Mouse (Mus musculus) hindbrain, embryonic 14.5 days (tissue): ENCODE measurements around the gene Vps53. TPM values are rescaled to one million over a fixed set of nuclear protein-coding genes. Genes with fewer than 3 reads are reported as not detected.

ENCODE experiments used
- ATAC-seq: fragments of 200-750 bp; cut with Nextera tagmentation; 2 replicates; pipeline ENCODE4 v1.8.0; 2017; ENCODE audit warnings: moderate number of reproducible peaks, mild to moderate bottlenecking, moderate TSS enrichment, moderate library complexity; ENCODE audit not compliant: low FRiP score
- DNase-seq: peaks from one replicate; pipeline ENCODE4 v3.0.0-alpha.2; 2015; ENCODE audit warnings: low spot score
- H3K27ac ChIP-seq: fragments of 300-500 bp; sonication (generic); 2 replicates; pipeline ENCODE4 v1.5.1; 2014; ENCODE audit warnings: mild to moderate bottlenecking, moderate library complexity
- H3K27me3 ChIP-seq: fragments of 300-500 bp; sonication (generic); 2 replicates; pipeline ENCODE4 v1.6.1; 2014; ENCODE audit warnings: mild to moderate bottlenecking, low read length, mixed read lengths; ENCODE audit not compliant: control insufficient read depth, insufficient read depth
- H3K36me3 ChIP-seq: fragments of 300-500 bp; sonication (generic); replicated peaks from 2 replicates; pipeline ENCODE4 v1.6.1; 2014; ENCODE audit not compliant: control insufficient read depth, insufficient read depth
- H3K4me1 ChIP-seq: fragments of 300-500 bp; sonication (generic); replicated peaks from 2 replicates; pipeline ENCODE4 v1.6.1; 2014; ENCODE audit warnings: antibody characterized with exemption, low read length, mixed read lengths; ENCODE audit not compliant: control insufficient read depth, insufficient read depth
- H3K4me2 ChIP-seq: fragments of 300-500 bp; sonication (generic); replicated peaks from 2 replicates; pipeline ENCODE4 v1.6.1; 2014; ENCODE audit warnings: mild to moderate bottlenecking, moderate library complexity
- H3K4me3 ChIP-seq: fragments of 300-500 bp; sonication (generic); replicated peaks from 2 replicates; pipeline ENCODE4 v1.5.1; 2014; ENCODE audit warnings: mild to moderate bottlenecking, low read length
- H3K9ac ChIP-seq: fragments of 300-500 bp; sonication (generic); 2 replicates; pipeline ENCODE4 v1.6.1; 2014
- H3K9me3 ChIP-seq: fragments of 300-500 bp; sonication (generic); 2 replicates; pipeline ENCODE4 v1.6.1; 2016; ENCODE audit warnings: low read length; ENCODE audit not compliant: control insufficient read depth
- WGBS: fragments of 180-500 bp; shearing (Covaris S2); extraction: QIAGEN DNeasy Blood & Tissue Kit; methylation state at CpG from one replicate; pipeline ENCODE4 v1.1.7; 2014; 5-methylcytosine and 5-hydroxymethylcytosine counted together
- polyA plus RNA-seq: library from polyadenylated mRNA; unstranded; fragments of >200 nt; fragmentation: Nextera tagmentation; extraction: Ambion mirVana; gene quantifications from 2 replicates; pipeline ENCODE4 v1.2.1, GENCODE M21; 2014

Gene Vps53
- polyA plus RNA-seq, 1 experiment from 2014 or later, result 67.0 TPM

DNA sequence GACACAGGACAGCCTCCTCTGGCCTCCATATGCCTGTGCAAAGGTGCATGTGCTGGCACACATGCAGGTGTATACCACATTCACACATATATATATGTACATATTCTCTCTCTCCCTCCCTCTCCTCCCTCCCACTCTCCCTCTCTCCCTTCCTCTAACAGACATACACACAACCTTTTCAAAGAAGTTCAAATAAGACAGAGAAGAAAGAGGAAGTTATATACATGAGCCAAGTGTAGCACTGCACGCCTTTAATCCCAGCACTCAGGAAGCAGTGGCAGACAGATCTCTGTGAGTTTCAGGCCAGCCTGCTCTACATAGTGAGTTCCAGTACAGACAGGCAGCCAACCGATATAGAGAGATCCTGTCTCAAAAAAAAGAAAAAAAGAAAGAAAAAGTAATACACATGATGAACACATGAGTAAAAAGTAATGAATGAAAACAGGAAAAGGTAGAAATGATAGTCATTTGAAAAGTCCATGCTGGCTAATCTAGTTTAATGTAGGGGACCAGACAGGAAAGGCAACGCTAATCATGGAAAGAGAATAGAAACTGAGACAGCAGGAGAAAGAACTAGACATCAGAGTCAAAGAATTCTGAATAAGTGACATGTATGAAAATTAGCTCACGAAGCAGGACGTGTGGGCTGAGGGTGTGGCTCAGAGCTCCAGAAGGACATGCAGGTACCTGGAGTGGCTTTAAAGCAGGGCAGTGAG lies 26.1 kb downstream of the Vps53 start:
- no peak overlapping the region for H3K9ac ChIP-seq
- no peak for ATAC-seq
- H3K4me3 ChIP-seq, result no peak overlapping the region
- 93% methylated on average over 5 of the region's 5 CpGs for WGBS
- peaks cover 1% of the 10 kb centered on the region for H3K4me1 ChIP-seq
- H3K9me3 ChIP-seq, result no peaks in the 10 kb centered on the region
- no peak for DNase-seq
- no peak overlapping the region for H3K27ac ChIP-seq
- no peak overlapping the region for H3K4me2 ChIP-seq
- no peaks in the 10 kb centered on the region for H3K27me3 ChIP-seq
- peaks cover 54% of the 10 kb centered on the region for H3K36me3 ChIP-seq

- no peak overlapping the region for H3K4me3 ChIP-seq
- no peak for DNase-seq
- H3K4me2 ChIP-seq, result no peak overlapping the region
- H3K4me1 ChIP-seq, result peaks cover 12% of the 10 kb centered on the region
- H3K36me3 ChIP-seq, result peaks cover 32% of the 10 kb centered on the region
- H3K9ac ChIP-seq, result no peak overlapping the region
- H3K27ac ChIP-seq, result no peak overlapping the region
- H3K27me3 ChIP-seq, result no peaks in the 10 kb centered on the region
- no peaks in the 10 kb centered on the region for H3K9me3 ChIP-seq
- no peak for ATAC-seq
- WGBS, result 75% methylated on average over 4 of the region's 4 CpGs
These were observed 28.5 kb downstream of the Vps53 start for GRCm38 (mm10) chr11:76150980-76151379.

- Histone ChIP-seq H3K4me1 (peaks cover 12% of the 10 kb centered on the region), H3K36me3 (peaks cover 12% of the 10 kb centered on the region), H3K4me3 (no peak overlapping the region), H3K27ac (peak overlapping the region; percentile 39), H3K4me2 (no peak overlapping the region), H3K9me3 (no peaks in the 10 kb centered on the region), H3K9ac (no peak overlapping the region), H3K27me3 (no peaks in the 10 kb centered on the region)
- 73% methylated on average over 8 of the region's 8 CpGs for WGBS
- DNase-seq (no peak), ATAC-seq (0 out of 2 replicates have a peak, but pooled peaks have one; percentile 11)
These were observed 31.1 kb downstream of the Vps53 start for GRCm38 (mm10) chr11:76148055-76149008.

GRCm38 (mm10) chr11:76146187-76147010 lies 33.0 kb downstream of the Vps53 start:
- H3K36me3 ChIP-seq, result peaks cover 12% of the 10 kb centered on the region
- H3K27me3 ChIP-seq, result no peaks in the 10 kb centered on the region
- no peaks in the 10 kb centered on the region for H3K9me3 ChIP-seq
- H3K4me3 ChIP-seq, result no peak overlapping the region
- no peak for DNase-seq
- no peak overlapping the region for H3K9ac ChIP-seq
- ATAC-seq, result no peak
- peaks cover 12% of the 10 kb centered on the region for H3K4me1 ChIP-seq
- 90% methylated on average over 8 of the region's 8 CpGs for WGBS
- H3K27ac ChIP-seq, result no peak overlapping the region
- no peak overlapping the region for H3K4me2 ChIP-seq

DNA sequence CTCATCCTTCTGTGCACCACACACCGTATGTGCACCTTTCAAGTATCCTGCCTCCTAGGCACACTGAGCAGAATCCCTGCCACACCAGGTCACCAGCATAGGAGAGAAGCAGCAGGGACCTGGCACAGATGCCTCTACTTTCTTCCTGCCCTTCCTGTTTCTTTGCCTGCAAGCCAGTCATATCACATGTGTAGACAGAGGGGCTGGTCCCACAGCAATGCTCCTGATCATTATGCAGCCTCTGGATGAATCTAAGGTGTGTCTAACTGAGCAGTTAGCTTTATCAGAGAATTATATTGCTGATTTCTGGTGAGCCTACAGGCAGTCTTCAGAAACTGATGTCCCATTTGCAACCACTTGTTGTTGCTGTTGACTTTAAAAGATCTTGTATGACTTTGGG lies 34.3 kb downstream of the Vps53 start:
- no peak overlapping the region for H3K4me2 ChIP-seq
- no peak for ATAC-seq
- DNase-seq, result no peak
- H3K36me3 ChIP-seq, result peaks cover 16% of the 10 kb centered on the region
- H3K4me3 ChIP-seq, result no peak overlapping the region
- no peak overlapping the region for H3K9ac ChIP-seq
- H3K27me3 ChIP-seq, result no peaks in the 10 kb centered on the region
- 96% methylated on average over 1 of the region's 1 CpGs for WGBS
- H3K9me3 ChIP-seq, result no peaks in the 10 kb centered on the region
- H3K27ac ChIP-seq, result no peak overlapping the region
- peaks cover 12% of the 10 kb centered on the region for H3K4me1 ChIP-seq

DNA sequence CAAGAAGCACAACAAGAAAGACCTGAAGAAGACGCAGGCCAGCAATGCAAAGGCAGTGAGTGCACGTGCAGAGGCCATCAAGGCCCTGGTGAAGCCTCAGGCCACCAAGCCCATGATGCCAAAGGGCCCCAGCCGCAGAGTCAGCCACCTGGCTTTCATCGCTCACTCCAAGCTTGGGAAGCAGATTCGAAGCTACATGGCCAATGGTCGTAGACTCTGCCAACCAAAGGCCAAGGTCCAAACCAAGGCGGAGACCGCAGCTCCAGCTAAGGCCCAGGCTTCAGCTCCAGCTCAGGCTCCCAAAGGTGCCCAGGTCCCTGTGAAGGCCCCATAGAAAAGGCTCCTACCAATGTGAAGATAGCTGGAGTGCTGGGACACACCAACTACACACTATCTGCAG lies 35.1 kb downstream of the Vps53 start:
- no peak overlapping the region for H3K4me3 ChIP-seq
- H3K4me1 ChIP-seq, result peaks cover 12% of the 10 kb centered on the region
- peaks cover 16% of the 10 kb centered on the region for H3K36me3 ChIP-seq
- DNase-seq (no peak), ATAC-seq (no peak)
- no peaks in the 10 kb centered on the region for H3K27me3 ChIP-seq
- no peak overlapping the region for H3K27ac ChIP-seq
- no peaks in the 10 kb centered on the region for H3K9me3 ChIP-seq
- no peak overlapping the region for H3K4me2 ChIP-seq
- H3K9ac ChIP-seq, result no peak overlapping the region
- 96% methylated on average over 8 of the region's 8 CpGs for WGBS

- Histone ChIP-seq H3K36me3 (peaks cover 63% of the 10 kb centered on the region), H3K4me1 (no peaks in the 10 kb centered on the region), H3K9me3 (no peaks in the 10 kb centered on the region), H3K4me2 (no peak overlapping the region), H3K9ac (no peak overlapping the region), H3K4me3 (no peak overlapping the region), H3K27ac (no peak overlapping the region), H3K27me3 (no peaks in the 10 kb centered on the region)
- no peak for DNase-seq
- ATAC-seq, result no peak
- WGBS, result 92% methylated on average over 3 of the region's 3 CpGs
These were observed 41.5 kb downstream of the Vps53 start for GRCm38 (mm10) chr11:76137996-76138395.

- Histone ChIP-seq H3K27ac (no peak overlapping the region), H3K4me1 (no peaks in the 10 kb centered on the region), H3K4me2 (no peak overlapping the region), H3K9me3 (no peaks in the 10 kb centered on the region), H3K9ac (no peak overlapping the region), H3K4me3 (no peak overlapping the region), H3K36me3 (peaks cover 70% of the 10 kb centered on the region), H3K27me3 (no peaks in the 10 kb centered on the region)
- ATAC-seq, result no peak
- WGBS, result 88% methylated on average over 7 of the region's 7 CpGs
- DNase-seq, result no peak
These were observed 43.6 kb downstream of the Vps53 start for GRCm38 (mm10) chr11:76135641-76136437.
